Mouse (Mus musculus): Measurements from ENCODE around the gene C5ar1. TPM values are rescaled to one million over a fixed set of nuclear protein-coding genes. Genes with fewer than 3 reads are reported as not detected.
"Not testable (repeated sequence)": the region's sequence is repeated elsewhere in the genome, so short reads cannot be mapped to it uniquely, and the experiment has no call there.

C5ar1 gene
- polyA plus RNA-seq (2016; fragmentation: Nextera tagmentation; extraction: Ambion mirVana): 0.87 and 1.2 TPM in 2 replicates

GRCm38 (mm10) chr7:16259110-16259590 is at the start of gene C5ar1:
Gene C5ar1 (minus strand): TSS chr7:16259540.
- H3K9ac ChIP-seq: no peak within 1 kb of the TSS
- no peak within 1 kb of the TSS for H3K4me2 ChIP-seq (replicated peaks)
- no peak for ATAC-seq (ENCODE audit: low FRiP score, low read depth)
- no peaks in the 10 kb centered on the region for H3K27me3 ChIP-seq (replicated peaks)
- no peak within 1 kb of the TSS for H3K27ac ChIP-seq
- H3K4me1 ChIP-seq: no peaks in the 10 kb centered on the region
- no peaks in the 10 kb centered on the region for H3K9me3 ChIP-seq
- no peaks in the 10 kb centered on the region for H3K36me3 ChIP-seq
- 86% methylated on average over 5 of the region's 5 CpGs for WGBS
- no peak within 1 kb of the TSS for H3K4me3 ChIP-seq

GRCm38 (mm10) chr7:16308555-16309317 is 49.4 kb upstream of the C5ar1 start:
- H3K27ac ChIP-seq: no peak overlapping the region
- no peaks in the 10 kb centered on the region for H3K9me3 ChIP-seq
- peaks cover 48% of the 10 kb centered on the region for H3K4me1 ChIP-seq
- 0 out of 2 replicates have a peak, but pooled peaks cover 3% of the 10 kb centered on the region for H3K27me3 ChIP-seq (replicated peaks)
- peak overlapping the region; percentile 80 for H3K4me3 ChIP-seq
- ATAC-seq (ENCODE audit: low FRiP score, low read depth): no peak
- peak overlapping the region; percentile 66 for H3K9ac ChIP-seq
- 42% methylated on average over 16 of the region's 16 CpGs for WGBS
- H3K4me2 ChIP-seq (replicated peaks): peak overlapping the region; percentile 99
- H3K36me3 ChIP-seq: no peaks in the 10 kb centered on the region

GRCm38 (mm10) chr7:16308093-16308492 is 48.8 kb upstream of the C5ar1 start, which contains the start of gene Bbc3:
Gene Bbc3 (plus strand): TSS chr7:16308393.
- Histone ChIP-seq H3K9ac (peak within 1 kb of the TSS; percentile 66), H3K4me2 (replicated peaks) (peak within 1 kb of the TSS; percentile 99), H3K4me1 (peaks cover 42% of the 10 kb centered on the region), H3K4me3 (peak within 1 kb of the TSS; percentile 80)
- not testable (repeated sequence) for H3K36me3 ChIP-seq; H3K9me3 ChIP-seq; H3K27ac ChIP-seq; H3K27me3 ChIP-seq (replicated peaks); ATAC-seq (ENCODE audit: low FRiP score, low read depth)
- 77% methylated on average over 1 of the region's 1 CpGs for WGBS

- not testable (repeated sequence) for H3K27ac ChIP-seq; H3K36me3 ChIP-seq; H3K9me3 ChIP-seq; H3K9ac ChIP-seq; ATAC-seq (ENCODE audit: low FRiP score, low read depth); H3K27me3 ChIP-seq (replicated peaks); H3K4me3 ChIP-seq; H3K4me2 ChIP-seq (replicated peaks)
- peaks cover 32% of the 10 kb centered on the region for H3K4me1 ChIP-seq
- 73% methylated on average over 6 of the region's 6 CpGs for WGBS
Measured at GRCm38 (mm10) chr7:16307141-16307540, 47.8 kb upstream of the C5ar1 start.

- H3K4me2 ChIP-seq (replicated peaks): peak overlapping the region; percentile 80
- H3K9me3 ChIP-seq: no peaks in the 10 kb centered on the region
- H3K4me3 ChIP-seq: peak overlapping the region; percentile 43
- no peaks in the 10 kb centered on the region for H3K27me3 ChIP-seq (replicated peaks)
- peak overlapping the region; percentile 51 for H3K9ac ChIP-seq
- H3K36me3 ChIP-seq: no peaks in the 10 kb centered on the region
- H3K4me1 ChIP-seq: peaks cover 36% of the 10 kb centered on the region
- peak; percentile 89 for ATAC-seq (ENCODE audit: low FRiP score, low read depth)
- H3K27ac ChIP-seq: 0 out of 2 replicates have a peak overlapping the region, but pooled peaks have one; percentile 42
- WGBS: under 1% methylated on average over 52 of the region's 52 CpGs
Measured at GRCm38 (mm10) chr7:16299419-16300035, 40.2 kb upstream of the C5ar1 start.

GRCm38 (mm10) chr7:16298927-16299326 is 39.6 kb upstream of the C5ar1 start:
- no peaks in the 10 kb centered on the region for H3K27me3 ChIP-seq (replicated peaks)
- H3K9ac ChIP-seq: peak overlapping the region; percentile 51
- no peaks in the 10 kb centered on the region for H3K36me3 ChIP-seq
- peaks cover 36% of the 10 kb centered on the region for H3K4me1 ChIP-seq
- whole genome bisulfite sequencing: 62% methylated on average over 5 of the region's 5 CpGs
- H3K27ac ChIP-seq: 0 out of 2 replicates have a peak overlapping the region, but pooled peaks have one; percentile 42
- H3K4me2 ChIP-seq (replicated peaks): peak overlapping the region; percentile 80
- ATAC-seq (ENCODE audit: low FRiP score, low read depth): no peak
- peak overlapping the region; percentile 43 for H3K4me3 ChIP-seq
- no peaks in the 10 kb centered on the region for H3K9me3 ChIP-seq

GRCm38 (mm10) chr7:16297616-16298015 is 38.3 kb upstream of the C5ar1 start:
- H3K36me3 ChIP-seq: no peaks in the 10 kb centered on the region
- no peak overlapping the region for H3K4me3 ChIP-seq
- 0 out of 2 replicates have a peak overlapping the region, but pooled peaks have one; percentile 5 for H3K9ac ChIP-seq
- WGBS: 62% methylated on average over 2 of the region's 2 CpGs
- peaks cover 36% of the 10 kb centered on the region for H3K4me1 ChIP-seq
- no peak for ATAC-seq (ENCODE audit: low FRiP score, low read depth)
- H3K27me3 ChIP-seq (replicated peaks): no peaks in the 10 kb centered on the region
- no peak overlapping the region for H3K27ac ChIP-seq
- H3K9me3 ChIP-seq: no peaks in the 10 kb centered on the region
- H3K4me2 ChIP-seq (replicated peaks): no peak overlapping the region

- H3K36me3 ChIP-seq: no peaks in the 10 kb centered on the region
- H3K27me3 ChIP-seq (replicated peaks): no peaks in the 10 kb centered on the region
- peak overlapping the region; percentile 34 for H3K4me3 ChIP-seq
- no peak for ATAC-seq (ENCODE audit: low FRiP score, low read depth)
- H3K4me2 ChIP-seq (replicated peaks): peak overlapping the region; percentile 70
- peak overlapping the region; percentile 10; the same call in 1 of the 2 replicates for H3K9ac ChIP-seq
- WGBS: 2% methylated on average over 22 of the region's 22 CpGs
- peaks cover 36% of the 10 kb centered on the region for H3K4me1 ChIP-seq
- peak overlapping the region; percentile 22; the same call in 1 of the 2 replicates for H3K27ac ChIP-seq
- H3K9me3 ChIP-seq: no peaks in the 10 kb centered on the region
Measured at GRCm38 (mm10) chr7:16296766-16297390, 37.5 kb upstream of the C5ar1 start.

- Histone ChIP-seq H3K4me2 (replicated peaks) (peak overlapping the region; percentile 92), H3K27me3 (replicated peaks) (no peaks in the 10 kb centered on the region), H3K4me3 (no peak overlapping the region), H3K4me1 (peaks cover 36% of the 10 kb centered on the region), H3K9me3 (no peaks in the 10 kb centered on the region), H3K36me3 (no peaks in the 10 kb centered on the region), H3K9ac (no peak overlapping the region), H3K27ac (no peak overlapping the region)
- ATAC-seq (ENCODE audit: low FRiP score, low read depth): no peak
- WGBS: 30% methylated on average over 2 of the region's 2 CpGs
Measured at GRCm38 (mm10) chr7:16296146-16296545, 36.8 kb upstream of the C5ar1 start.

- Histone ChIP-seq H3K9me3 (no peaks in the 10 kb centered on the region), H3K4me3 (peak overlapping the region; percentile 45), H3K4me2 (replicated peaks) (peak overlapping the region; percentile 92), H3K27ac (peak overlapping the region; percentile 72; the same call in 1 of the 2 replicates), H3K36me3 (no peaks in the 10 kb centered on the region), H3K27me3 (replicated peaks) (no peaks in the 10 kb centered on the region), H3K4me1 (peaks cover 36% of the 10 kb centered on the region), H3K9ac (peak overlapping the region; percentile 54)
- peak; percentile 51 for ATAC-seq (ENCODE audit: low FRiP score, low read depth)
- WGBS: 2% methylated on average over 41 of the region's 41 CpGs
Measured at GRCm38 (mm10) chr7:16295321-16295900, 36.1 kb upstream of the C5ar1 start.

GRCm38 (mm10) chr7:16294837-16295236 is 35.5 kb upstream of the C5ar1 start:
- Histone ChIP-seq H3K9ac (peak overlapping the region; percentile 54), H3K4me2 (replicated peaks) (peak overlapping the region; percentile 92), H3K4me3 (peak overlapping the region; percentile 45), H3K27me3 (replicated peaks) (no peaks in the 10 kb centered on the region), H3K4me1 (peaks cover 34% of the 10 kb centered on the region), H3K36me3 (no peaks in the 10 kb centered on the region), H3K9me3 (no peaks in the 10 kb centered on the region), H3K27ac (peak overlapping the region; percentile 72; the same call in 1 of the 2 replicates)
- under 1% methylated on average over 23 of the region's 23 CpGs for WGBS
- ATAC-seq (ENCODE audit: low FRiP score, low read depth): peak; percentile 69

Measured in neural tube, embryonic 12.5 days (tissue).